Mouse (Mus musculus) heart, embryonic 15.5 days (tissue): Measurements from ENCODE around the gene Psmc3ip. TPM values are rescaled to one million over a fixed set of nuclear protein-coding genes. Genes with fewer than 3 reads are reported as not detected.
"Not testable (repeated sequence)": the region's sequence is repeated elsewhere in the genome, so short reads cannot be mapped to it uniquely, and the experiment has no call there.

Source experiments
- ATAC-seq: fragments of 200-750 bp; cut with Nextera tagmentation; replicated peaks from 2 replicates; pipeline ENCODE4 v1.8.0; 2017; ENCODE audit warnings: low read depth, moderate TSS enrichment; ENCODE audit not compliant: insufficient number of reproducible peaks, insufficient read depth, low FRiP score
- H3K27ac ChIP-seq: fragments of 300-500 bp; sonication (generic); 2 replicates; pipeline ENCODE4 v1.5.1; 2015; ENCODE audit warnings: mild to moderate bottlenecking, inconsistent platforms
- H3K27me3 ChIP-seq: fragments of 300-500 bp; sonication (generic); 2 replicates; pipeline ENCODE4 v1.6.1; 2015; ENCODE audit warnings: inconsistent platforms
- H3K36me3 ChIP-seq: fragments of 300-500 bp; sonication (generic); 2 replicates; pipeline ENCODE4 v1.6.1; 2015; ENCODE audit warnings: mild to moderate bottlenecking, inconsistent platforms
- H3K4me1 ChIP-seq: fragments of 300-500 bp; sonication (generic); replicated peaks from 2 replicates; pipeline ENCODE4 v1.6.1; 2015; ENCODE audit warnings: inconsistent platforms
- H3K4me2 ChIP-seq: fragments of 300-500 bp; sonication (generic); 2 replicates; pipeline ENCODE4 v1.6.1; 2015; ENCODE audit warnings: inconsistent platforms, mild to moderate bottlenecking, moderate library complexity
- H3K4me3 ChIP-seq: fragments of 300-500 bp; sonication (generic); 2 replicates; pipeline ENCODE4 v1.5.1; 2015; ENCODE audit warnings: mild to moderate bottlenecking, inconsistent platforms
- H3K9ac ChIP-seq: fragments of 300-500 bp; sonication (generic); 2 replicates; pipeline ENCODE4 v1.6.1; 2015; ENCODE audit warnings: mild to moderate bottlenecking, inconsistent platforms
- H3K9me3 ChIP-seq: fragments of 300-500 bp; sonication (generic); replicated peaks from 2 replicates; pipeline ENCODE4 v1.6.1; 2016; ENCODE audit warnings: inconsistent platforms
- WGBS: fragments of 180-500 bp; shearing (Covaris S2); methylation state at CpG from one replicate; pipeline ENCODE4 v1.1.7; 2015; ENCODE audit warnings: mixed read lengths; 5-methylcytosine and 5-hydroxymethylcytosine counted together
- polyA plus RNA-seq: library from polyadenylated mRNA; unstranded; fragments of >200 nt; fragmentation: Nextera tagmentation; extraction: Ambion mirVana; gene quantifications from 2 replicates; pipeline ENCODE4 v1.2.1, GENCODE M21; 2015

The Psmc3ip gene
- polyA plus RNA-seq, 1 experiment from 2014 or later = 16.6 TPM

DNA sequence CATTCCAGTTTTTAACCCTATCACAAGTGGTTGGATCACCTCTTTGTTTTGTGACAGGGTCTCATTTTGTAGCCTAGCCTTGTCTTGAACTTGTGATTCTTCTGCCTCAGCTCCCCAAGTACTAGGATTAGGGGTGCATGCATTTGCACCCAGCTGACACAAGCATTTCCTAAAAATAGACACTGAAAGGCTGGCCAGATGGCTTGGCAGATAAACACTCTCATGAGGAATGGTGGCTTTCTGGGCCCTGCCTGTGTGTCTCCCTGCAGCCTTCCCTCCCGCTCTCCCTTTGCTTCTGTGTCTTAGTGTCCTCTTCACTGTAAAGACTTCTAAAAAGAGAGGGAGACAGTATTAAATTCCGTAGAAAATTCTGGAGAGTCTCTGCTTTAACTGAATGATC lies 36.0 kb upstream of the Psmc3ip start:
- Histone ChIP-seq H3K9ac (no peak overlapping the region), H3K9me3 (no peaks in the 10 kb centered on the region), H3K4me1 (peaks cover 22% of the 10 kb centered on the region), H3K4me3 (no peak overlapping the region), H3K27ac (no peak overlapping the region), H3K27me3 (no peaks in the 10 kb centered on the region), H3K4me2 (no peak overlapping the region), H3K36me3 (peaks cover 7% of the 10 kb centered on the region)
- WGBS = 83% methylated on average over 2 of the region's 2 CpGs
- no peak for ATAC-seq

GRCm38 (mm10) chr11:101130056-101130756 lies 35.0 kb upstream of the Psmc3ip start:
- peaks cover 16% of the 10 kb centered on the region for H3K36me3 ChIP-seq
- peak; percentile 76; the same call in 1 of the 2 replicates for ATAC-seq
- no peak overlapping the region for H3K4me3 ChIP-seq
- H3K9me3 ChIP-seq = no peaks in the 10 kb centered on the region
- H3K4me1 ChIP-seq = peaks cover 22% of the 10 kb centered on the region
- H3K27ac ChIP-seq = peak overlapping the region; percentile 93
- peak overlapping the region; percentile 51 for H3K4me2 ChIP-seq
- peak overlapping the region; percentile 28; the same call in 1 of the 2 replicates for H3K9ac ChIP-seq
- 20% methylated on average over 18 of the region's 18 CpGs for WGBS
- H3K27me3 ChIP-seq = no peaks in the 10 kb centered on the region

GRCm38 (mm10) chr11:101128996-101129577 lies 33.9 kb upstream of the Psmc3ip start:
- peaks cover 16% of the 10 kb centered on the region for H3K4me1 ChIP-seq
- H3K4me3 ChIP-seq = no peak overlapping the region
- no peak overlapping the region for H3K4me2 ChIP-seq
- peak overlapping the region; percentile 28; the same call in 1 of the 2 replicates for H3K27ac ChIP-seq
- peaks cover 17% of the 10 kb centered on the region for H3K36me3 ChIP-seq
- ATAC-seq = no peak
- H3K9me3 ChIP-seq = no peaks in the 10 kb centered on the region
- 83% methylated on average over 11 of the region's 11 CpGs for WGBS
- H3K27me3 ChIP-seq = no peaks in the 10 kb centered on the region
- no peak overlapping the region for H3K9ac ChIP-seq

GRCm38 (mm10) chr11:101127075-101127474 lies 31.8 kb upstream of the Psmc3ip start:
- H3K4me3 ChIP-seq = no peak overlapping the region
- H3K9me3 ChIP-seq = no peaks in the 10 kb centered on the region
- H3K4me2 ChIP-seq = no peak overlapping the region
- no peaks in the 10 kb centered on the region for H3K27me3 ChIP-seq
- H3K27ac ChIP-seq = no peak overlapping the region
- ATAC-seq = no peak
- H3K9ac ChIP-seq = no peak overlapping the region
- peaks cover 35% of the 10 kb centered on the region for H3K36me3 ChIP-seq
- 77% methylated on average over 1 of the region's 1 CpGs for WGBS
- H3K4me1 ChIP-seq = peaks cover 15% of the 10 kb centered on the region

GRCm38 (mm10) chr11:101125008-101125407 lies 29.8 kb upstream of the Psmc3ip start:
- Histone ChIP-seq H3K36me3 (peaks cover 35% of the 10 kb centered on the region), H3K4me1 (peaks cover 18% of the 10 kb centered on the region)
- not testable (repeated sequence) for H3K9ac ChIP-seq, H3K27ac ChIP-seq, ATAC-seq, H3K27me3 ChIP-seq, H3K4me3 ChIP-seq, H3K4me2 ChIP-seq, H3K9me3 ChIP-seq
- WGBS = 94% methylated on average over 9 of the region's 9 CpGs

- H3K27me3 ChIP-seq, H3K9ac ChIP-seq, ATAC-seq, H3K9me3 ChIP-seq, H3K27ac ChIP-seq, H3K4me3 ChIP-seq, H3K4me2 ChIP-seq: not testable (repeated sequence)
- peaks cover 35% of the 10 kb centered on the region for H3K36me3 ChIP-seq
- H3K4me1 ChIP-seq = peaks cover 17% of the 10 kb centered on the region
- WGBS = 90% methylated on average over 8 of the region's 8 CpGs
Observed at GRCm38 (mm10) chr11:101124494-101124893, 29.3 kb upstream of the Psmc3ip start.

- Histone ChIP-seq H3K36me3 (peaks cover 23% of the 10 kb centered on the region), H3K27ac (peak overlapping the region; percentile 89), H3K9me3 (no peaks in the 10 kb centered on the region), H3K9ac (peak overlapping the region; percentile 71), H3K4me3 (peak overlapping the region; percentile 78), H3K4me2 (peak overlapping the region; percentile 84), H3K4me1 (peaks cover 39% of the 10 kb centered on the region), H3K27me3 (no peaks in the 10 kb centered on the region)
- ATAC-seq = no peak
- WGBS = 23% methylated on average over 19 of the region's 19 CpGs
Observed at GRCm38 (mm10) chr11:101120545-101121188, 25.4 kb upstream of the Psmc3ip start.

GRCm38 (mm10) chr11:101119761-101120544 lies 24.7 kb upstream of the Psmc3ip start, which contains the start of the genes Retreg3 and Tubg1:
Retreg3 (minus strand) TSS chr11:101119893.
Tubg1 (plus strand) TSS chr11:101119938.
- H3K36me3 ChIP-seq = peaks cover 18% of the 10 kb centered on the region
- H3K4me1 ChIP-seq = peaks cover 41% of the 10 kb centered on the region
- H3K9me3 ChIP-seq = no peaks in the 10 kb centered on the region
- under 1% methylated on average over 61 of the region's 61 CpGs for WGBS
- peak within 1 kb of the TSS; percentile 84 for H3K4me2 ChIP-seq
- peak; percentile 95 for ATAC-seq
- H3K27me3 ChIP-seq = no peaks in the 10 kb centered on the region
- peak within 1 kb of the TSS; percentile 78 for H3K4me3 ChIP-seq
- peak within 1 kb of the TSS; percentile 89 for H3K27ac ChIP-seq
- peak within 1 kb of the TSS; percentile 93 for H3K9ac ChIP-seq

DNA sequence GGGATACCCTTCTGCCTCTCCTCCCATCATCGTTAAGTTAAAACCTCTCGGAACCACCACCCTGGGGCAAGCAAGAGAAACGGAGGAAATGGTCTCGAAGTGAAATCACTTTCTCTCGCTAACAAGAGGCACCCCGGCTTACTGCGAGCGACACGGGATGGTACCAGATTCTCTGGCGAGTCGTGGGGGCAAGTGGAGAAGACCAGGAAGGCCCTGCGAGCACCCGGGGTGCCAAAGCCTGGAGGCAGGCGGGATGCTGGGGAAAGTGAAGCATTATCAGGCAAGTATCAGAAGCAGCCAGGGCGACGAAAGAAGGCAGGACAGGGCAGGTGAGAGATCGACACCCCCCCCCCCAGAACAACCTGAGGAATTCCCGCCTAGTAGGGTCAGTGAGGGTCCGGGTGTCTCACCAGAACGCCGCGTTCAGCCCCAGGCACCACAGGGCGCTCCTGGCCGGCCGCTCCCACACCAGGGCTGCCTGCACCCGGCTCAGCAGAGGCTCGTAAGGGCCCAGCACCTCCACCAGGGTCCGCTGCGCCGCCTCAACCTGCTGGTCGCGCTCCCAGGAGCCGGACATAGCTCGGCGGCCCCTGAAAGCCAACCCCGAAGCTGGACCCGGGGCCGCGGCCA lies 24.0 kb upstream of the Psmc3ip start:
- H3K27me3 ChIP-seq = no peaks in the 10 kb centered on the region
- H3K36me3 ChIP-seq = peaks cover 18% of the 10 kb centered on the region
- H3K9ac ChIP-seq = peak overlapping the region; percentile 93
- H3K27ac ChIP-seq = peak overlapping the region; percentile 85
- H3K4me1 ChIP-seq = peaks cover 41% of the 10 kb centered on the region
- under 1% methylated on average over 38 of the region's 39 CpGs for WGBS
- peak overlapping the region; percentile 80 for H3K4me2 ChIP-seq
- no peaks in the 10 kb centered on the region for H3K9me3 ChIP-seq
- ATAC-seq = peak; percentile 68; the same call in 1 of the 2 replicates
- H3K4me3 ChIP-seq = peak overlapping the region; percentile 78

GRCm38 (mm10) chr11:101118105-101118504 lies 22.9 kb upstream of the Psmc3ip start:
- peaks cover 41% of the 10 kb centered on the region for H3K4me1 ChIP-seq

More at GRCm38 (mm10) chr11:101118105-101118504, 22.9 kb upstream of the Psmc3ip start:
- no peak for ATAC-seq
- peak overlapping the region; percentile 78 for H3K4me3 ChIP-seq
- H3K27ac ChIP-seq = peak overlapping the region; percentile 38; the same call in 1 of the 2 replicates
- 24% methylated on average over 4 of the region's 4 CpGs for WGBS
- H3K9me3 ChIP-seq = no peaks in the 10 kb centered on the region
- peak overlapping the region; percentile 93 for H3K9ac ChIP-seq
- H3K36me3 ChIP-seq = peaks cover 9% of the 10 kb centered on the region
- H3K4me2 ChIP-seq = peak overlapping the region; percentile 80
- H3K27me3 ChIP-seq = no peaks in the 10 kb centered on the region
